Mouse (Mus musculus): ENCODE data around the gene Lrrc40. TPM values are rescaled to one million over a fixed set of nuclear protein-coding genes. Genes with fewer than 3 reads are reported as not detected.

Lrrc40 gene
- total and polyA plus RNA-seq, 3 experiments: 42.6 to 70.0 TPM; not detected in 1

- no peak overlapping the region for H3K27ac ChIP-seq (ENCODE audit: control insufficient read depth, low read depth, low read length)
- no peak overlapping the region for H3K4me3 ChIP-seq (ENCODE audit: control insufficient read depth in 1 of 2, insufficient read depth in 1 of 2, low read depth in 2 of 2, low read length in 2 of 2)
- H3K9ac ChIP-seq (ENCODE audit: control insufficient read depth, low read depth, low read length, poor library complexity, severe bottlenecking): no peak overlapping the region
- DNase-seq (ENCODE audit: low read depth, low spot score): no peak
- no peaks in the 10 kb centered on the region for H3K4me1 ChIP-seq (ENCODE audit: control insufficient read depth in 1 of 2, insufficient read depth in 2 of 2, low read length in 2 of 2)
- peaks cover 2 to 3% of the 10 kb centered on the region in 2 experiments; a peak in 2 of 4 replicates for H3K27me3 ChIP-seq (ENCODE audit: control insufficient read depth in 1 of 2, insufficient read depth in 2 of 2, low read length in 2 of 2)
- H3K79me2 ChIP-seq (ENCODE audit: control insufficient read depth, insufficient read depth, low read length, poor library complexity): no peaks in the 10 kb centered on the region
- TF ChIP-seq CTCF (IDR thresholded peaks at IDR 0.05 in 2 of 3, conservative IDR thresholded peaks at IDR 0.05 in 1 of 3; ENCODE audit: control insufficient read depth in 1 of 3, insufficient read depth in 1 of 3, low read depth in 2 of 3, low read length in 3 of 3, poor library complexity in 1 of 3, severe bottlenecking in 1 of 3) (no peak), RCOR1 (IDR thresholded peaks at IDR 0.05; ENCODE audit: low read depth, low read length) (no peak), MAFK (IDR thresholded peaks at IDR 0.05; ENCODE audit: borderline replicate concordance, low read depth, low read length) (no peak), POLR2AphosphoS5 (IDR thresholded peaks at IDR 0.05; ENCODE audit: borderline replicate concordance, low read depth, low read length) (no peak), JUND (IDR thresholded peaks at IDR 0.05; ENCODE audit: low read depth, low read length) (no peak), GABPA (IDR thresholded peaks at IDR 0.05; ENCODE audit: low read depth, low read length) (no peak), CHD2 (IDR thresholded peaks at IDR 0.05; ENCODE audit: low read length) (no peak), UBTF (IDR thresholded peaks at IDR 0.05; ENCODE audit: borderline replicate concordance, insufficient read depth, low read depth, low read length) (no peak), ZC3H11A (IDR thresholded peaks at IDR 0.05; ENCODE audit: low read depth, low read length) (no peak), CHD1 (IDR thresholded peaks at IDR 0.05; ENCODE audit: low read depth, low read length) (no peak), ETS1 (IDR thresholded peaks at IDR 0.05; ENCODE audit: low read depth, low read length) (no peak), MAX (IDR thresholded peaks at IDR 0.05; ENCODE audit: low read length) (no peak), USF1 (IDR thresholded peaks at IDR 0.05; ENCODE audit: low read depth, low read length) (no peak), SMC3 (IDR thresholded peaks at IDR 0.05; ENCODE audit: low read depth, low read length) (no peak), BHLHE40 (IDR thresholded peaks at IDR 0.05; ENCODE audit: borderline replicate concordance, low read depth, low read length) (no peak), TBP (IDR thresholded peaks at IDR 0.05; ENCODE audit: low read depth, low read length) (no peak), MXI1 (IDR thresholded peaks at IDR 0.05; ENCODE audit: low read depth, low read length) (no peak), HCFC1 (IDR thresholded peaks at IDR 0.05; ENCODE audit: low read depth, low read length) (no peak), ZMIZ1 (IDR thresholded peaks at IDR 0.05; ENCODE audit: low read depth, low read length) (no peak), POLR2AphosphoS2 (IDR thresholded peaks at IDR 0.05; ENCODE audit: low read length) (no peak)
- no peaks in the 10 kb centered on the region for H3K36me3 ChIP-seq (ENCODE audit: control insufficient read depth in 1 of 2, insufficient read depth in 2 of 2, low read length in 2 of 2)
- H3K9me3 ChIP-seq (replicated peaks; ENCODE audit: insufficient read depth, low read length): no peaks in the 10 kb centered on the region
Observed at GRCm38 (mm10) chr3:158075004-158075403, 38.5 kb downstream of the Lrrc40 start.

- H3K79me2 ChIP-seq (ENCODE audit: control insufficient read depth, insufficient read depth, low read length, poor library complexity): no peaks in the 10 kb centered on the region
- no peaks in the 10 kb centered on the region for H3K4me1 ChIP-seq (ENCODE audit: control insufficient read depth in 1 of 2, insufficient read depth in 2 of 2, low read length in 2 of 2)
- TF ChIP-seq E2F4 (IDR thresholded peaks at IDR 0.05; ENCODE audit: borderline replicate concordance, low read depth, low read length) (no peak), MXI1 (IDR thresholded peaks at IDR 0.05; ENCODE audit: low read depth, low read length) (no peak), ZNF384 (IDR thresholded peaks at IDR 0.05; ENCODE audit: low read depth, low read length) (peak; percentile 95), GABPA (IDR thresholded peaks at IDR 0.05; ENCODE audit: low read depth, low read length) (no peak), ZC3H11A (IDR thresholded peaks at IDR 0.05; ENCODE audit: low read depth, low read length) (peak; percentile 60), CTCF (IDR thresholded peaks at IDR 0.05 in 2 of 3, conservative IDR thresholded peaks at IDR 0.05 in 1 of 3; ENCODE audit: control insufficient read depth in 1 of 3, insufficient read depth in 1 of 3, low read depth in 2 of 3, low read length in 3 of 3, poor library complexity in 1 of 3, severe bottlenecking in 1 of 3) (peak; percentile 7 to 78 (median 69); a peak in 4 of 6 replicates), ELF1 (IDR thresholded peaks at IDR 0.05; ENCODE audit: low read depth, low read length) (no peak), USF1 (IDR thresholded peaks at IDR 0.05; ENCODE audit: low read depth, low read length) (no peak), SMC3 (IDR thresholded peaks at IDR 0.05; ENCODE audit: low read depth, low read length) (peak; percentile 84), RAD21 (IDR thresholded peaks at IDR 0.05; ENCODE audit: low read depth, low read length) (peak; percentile 75)
- DNase-seq (ENCODE audit: low read depth, low spot score): peak; percentile 65
- peaks cover 3 to 6% of the 10 kb centered on the region in 2 experiments for H3K27me3 ChIP-seq (ENCODE audit: control insufficient read depth in 1 of 2, insufficient read depth in 2 of 2, low read length in 2 of 2)
- no peaks in the 10 kb centered on the region for H3K9me3 ChIP-seq (replicated peaks; ENCODE audit: insufficient read depth, low read length)
- H3K9ac ChIP-seq (ENCODE audit: control insufficient read depth, low read depth, low read length, poor library complexity, severe bottlenecking): no peak overlapping the region
- no peak overlapping the region for H3K27ac ChIP-seq (ENCODE audit: control insufficient read depth, low read depth, low read length)
- no peaks in the 10 kb centered on the region for H3K36me3 ChIP-seq (ENCODE audit: control insufficient read depth in 1 of 2, insufficient read depth in 2 of 2, low read length in 2 of 2)
- H3K4me3 ChIP-seq (ENCODE audit: control insufficient read depth in 1 of 2, insufficient read depth in 1 of 2, low read depth in 2 of 2, low read length in 2 of 2): no peak overlapping the region
Observed at GRCm38 (mm10) chr3:158076685-158077379, 40.4 kb downstream of the Lrrc40 start.
